Mouse (Mus musculus) hematopoietic multipotent progenitor cell, adult 10-12 weeks (in vitro differentiated cells): Measurements from ENCODE around the gene Ptpn13. TPM values are rescaled to one million over a fixed set of nuclear protein-coding genes. Genes with fewer than 3 reads are reported as not detected.

Source experiments
- polyA plus RNA-seq: library from polyadenylated mRNA; stranded (reverse); fragments of >175 nt; gene quantifications from 2 replicates; pipeline ENCODE4 v1.2.3, GENCODE M21; 2012; ENCODE audit warnings: low replicate concordance

The Ptpn13 gene
- polyA plus RNA-seq = 0.73 and 2.0 TPM in 2 replicates

DNA sequence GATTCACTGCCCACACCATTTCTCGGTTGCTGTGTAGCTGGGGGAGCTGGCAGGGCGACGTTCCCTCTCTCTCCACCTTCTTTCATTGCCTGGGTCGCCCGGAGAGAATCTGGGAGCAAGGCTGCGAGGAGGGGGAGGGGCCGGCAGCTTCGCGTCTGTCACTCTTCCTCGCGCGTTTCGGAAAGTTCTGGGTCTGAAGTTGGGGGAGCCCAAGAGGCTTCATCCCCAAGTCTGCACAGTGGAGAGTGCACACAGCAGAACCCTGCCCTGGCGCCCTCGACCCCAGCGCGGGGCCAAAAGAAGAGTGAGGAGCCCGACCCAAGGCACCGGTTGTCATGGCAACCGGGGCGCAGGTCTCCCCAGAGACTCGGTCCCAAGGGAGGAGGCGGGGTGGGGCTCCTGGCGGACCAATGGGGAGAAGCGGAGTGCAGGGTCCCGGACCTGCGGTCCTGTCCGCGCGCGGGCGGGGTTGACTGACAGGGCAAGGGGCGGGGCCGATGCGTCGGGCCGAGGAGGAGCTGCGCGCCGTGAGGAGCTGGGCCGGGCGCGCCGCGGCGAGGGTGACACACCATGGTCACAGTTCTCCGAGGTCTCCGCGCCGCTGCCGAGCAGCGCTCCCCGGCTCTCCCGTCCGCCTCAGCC is at the start of gene Ptpn13:
Gene Ptpn13, plus strand, starts transcription at position 515 of the 642 bp plus-strand sequence.

DNA sequence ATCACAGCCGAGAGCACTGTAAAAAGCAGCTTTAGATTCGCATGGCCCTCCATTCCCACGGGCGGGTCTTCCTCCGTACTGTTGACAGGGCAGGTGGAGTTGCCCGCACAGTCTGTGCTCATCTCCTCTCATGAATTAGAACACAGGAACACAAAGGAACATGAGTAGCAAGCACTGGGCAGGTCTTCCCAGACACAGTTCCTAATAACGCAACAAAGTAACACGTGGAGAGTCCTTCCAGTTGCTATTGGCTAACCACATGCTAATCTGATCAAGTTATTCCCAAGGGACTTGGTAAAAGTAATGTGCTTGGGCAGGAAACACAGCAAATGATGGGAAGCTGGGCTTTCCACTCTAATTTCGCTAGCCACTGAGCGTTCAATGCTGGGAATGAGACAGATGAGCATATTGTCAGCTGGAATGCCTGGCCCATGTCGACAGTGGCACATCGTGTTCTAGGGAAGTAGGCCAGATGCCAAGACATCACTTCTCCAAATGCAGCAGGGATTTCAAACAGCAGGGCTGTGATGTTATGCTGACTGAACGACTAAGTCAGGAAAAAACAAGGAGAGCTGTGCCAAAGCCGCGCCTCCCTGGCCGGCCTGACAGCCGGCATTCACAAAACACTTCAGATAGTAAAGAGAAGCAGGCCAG is 204.2 kb downstream of the Ptpn13 start, which contains the start of gene Slc10a6:
Gene Slc10a6, minus strand, starts transcription at position 293 of the 654 bp plus-strand sequence.

Other genes starting within 250 kb of the Ptpn13 start
- gene Mapk10, start 213.9 kb upstream of the Ptpn13 start, polyA plus RNA-seq = 0.07 TPM in 1 of 2 replicates, not detected in the other
- gene Slc10a6, start 204.2 kb downstream of the Ptpn13 start, polyA plus RNA-seq = not detected in 2 replicates
- not detected in 2 replicates for gene 1700016H13Rik, start 230.8 kb downstream of the Ptpn13 start, polyA plus RNA-seq